Mouse (Mus musculus): ENCODE results near the gene Pex6. TPM values are rescaled to one million over a fixed set of nuclear protein-coding genes. Genes with fewer than 3 reads are reported as not detected.

Pex6 gene
- total RNA-seq, 2 experiments from 2014 or later, result 1.9 to 3.9 TPM

GRCm38 (mm10) chr17:46699245-46699644, 12.0 kb upstream of the Pex6 start:
- no peak for ATAC-seq (replicated peaks; ENCODE audit: low FRiP score, poor library complexity, severe bottlenecking)

GRCm38 (mm10) chr17:46699912-46700311, 11.4 kb upstream of the Pex6 start:
- ATAC-seq (replicated peaks; ENCODE audit: low FRiP score, poor library complexity, severe bottlenecking), result no peak

GRCm38 (mm10) chr17:46701489-46701888, 9.8 kb upstream of the Pex6 start:
- no peak for ATAC-seq (replicated peaks; ENCODE audit: low FRiP score, poor library complexity, severe bottlenecking)

GRCm38 (mm10) chr17:46702100-46702499, 9.2 kb upstream of the Pex6 start:
- ATAC-seq (replicated peaks; ENCODE audit: low FRiP score, poor library complexity, severe bottlenecking), result no peak

GRCm38 (mm10) chr17:46702506-46702905, 8.8 kb upstream of the Pex6 start:
- ATAC-seq (replicated peaks; ENCODE audit: low FRiP score, poor library complexity, severe bottlenecking), result no peak

- no peak for ATAC-seq (replicated peaks; ENCODE audit: low FRiP score, poor library complexity, severe bottlenecking)
Observed at GRCm38 (mm10) chr17:46703971-46704886, 7.0 kb upstream of the Pex6 start.

GRCm38 (mm10) chr17:46704887-46705835, 6.1 kb upstream of the Pex6 start, which contains the start of gene Ppp2r5d:
Gene Ppp2r5d (minus strand): TSS chr17:46705111.
- ATAC-seq (replicated peaks; ENCODE audit: low FRiP score, poor library complexity, severe bottlenecking), result peak; percentile 97

GRCm38 (mm10) chr17:46706375-46707089, 4.7 kb upstream of the Pex6 start:
- ATAC-seq (replicated peaks; ENCODE audit: low FRiP score, poor library complexity, severe bottlenecking), result no peak

GRCm38 (mm10) chr17:46711612-46712271, 479 bp downstream of the Pex6 start:
- peak; percentile 36 for ATAC-seq (replicated peaks; ENCODE audit: low FRiP score, poor library complexity, severe bottlenecking)

GRCm38 (mm10) chr17:46712442-46712841, 1.2 kb downstream of the Pex6 start:
- 0 out of 2 replicates have a peak, but pooled peaks have one; percentile 12 for ATAC-seq (replicated peaks; ENCODE audit: low FRiP score, poor library complexity, severe bottlenecking)

GRCm38 (mm10) chr17:46713849-46714248, 2.6 kb downstream of the Pex6 start:
- ATAC-seq (replicated peaks; ENCODE audit: low FRiP score, poor library complexity, severe bottlenecking), result no peak

GRCm38 (mm10) chr17:46714756-46715481, 3.7 kb downstream of the Pex6 start:
- ATAC-seq (replicated peaks; ENCODE audit: low FRiP score, poor library complexity, severe bottlenecking), result no peak

- no peak for ATAC-seq (replicated peaks; ENCODE audit: low FRiP score, poor library complexity, severe bottlenecking)
Observed at GRCm38 (mm10) chr17:46721077-46721476, 9.8 kb downstream of the Pex6 start.

- no peak for ATAC-seq (replicated peaks; ENCODE audit: low FRiP score, poor library complexity, severe bottlenecking)
Observed at GRCm38 (mm10) chr17:46724477-46725084, 13.3 kb downstream of the Pex6 start.

GRCm38 (mm10) chr17:46725273-46725672, 14.0 kb downstream of the Pex6 start:
- ATAC-seq (replicated peaks; ENCODE audit: low FRiP score, poor library complexity, severe bottlenecking), result peak; percentile 45

- ATAC-seq (replicated peaks; ENCODE audit: low FRiP score, poor library complexity, severe bottlenecking), result peak; percentile 10; the same call in 1 of the 2 replicates
Observed at GRCm38 (mm10) chr17:46725731-46726645, 14.7 kb downstream of the Pex6 start.

GRCm38 (mm10) chr17:46727271-46727670, 16.0 kb downstream of the Pex6 start:
- ATAC-seq (replicated peaks; ENCODE audit: low FRiP score, poor library complexity, severe bottlenecking), result no peak
